Mouse (Mus musculus) frontal cortex, adult 2 months (tissue): ENCODE results near the gene Lrrc30. TPM values are rescaled to one million over a fixed set of nuclear protein-coding genes. Genes with fewer than 3 reads are reported as not detected.

Source experiments
- DNase-seq, 2 experiments: peaks; one replicate each; pipeline ENCODE4 v3.0.0; 2022; ENCODE audit warnings: low spot score in 1 of 2; ENCODE audit errors: extremely low spot score in 1 of 2
- polyA plus RNA-seq: library from polyadenylated mRNA; depleted of rRNA; stranded (reverse); fragments of >200 nt; gene quantifications from 2 replicates; pipeline ENCODE4 v1.2.3, GENCODE M21; 2012; rRNA removed

Gene Lrrc30
- not detected in 2 replicates for polyA plus RNA-seq

GRCm38 (mm10) chr17:67632676-67633339 lies at the start of gene Lrrc30:
Gene Lrrc30 (minus strand): TSS chr17:67632723.
- no peak for DNase-seq

- no peak for DNase-seq
These were observed 48.6 kb upstream of the Lrrc30 start for GRCm38 (mm10) chr17:67681084-67681483.

- DNase-seq, result no peak
These were observed 46.1 kb upstream of the Lrrc30 start for GRCm38 (mm10) chr17:67678576-67678975.

- DNase-seq, result peak; percentile 18 to 86
These were observed 35.5 kb upstream of the Lrrc30 start for GRCm38 (mm10) chr17:67667981-67668380.

GRCm38 (mm10) chr17:67666981-67667380 lies 34.5 kb upstream of the Lrrc30 start:
- DNase-seq, result no peak

GRCm38 (mm10) chr17:67664299-67664698 lies 31.8 kb upstream of the Lrrc30 start:
- DNase-seq, result no peak

- peak in 1 of 2 experiments; percentile 78 for DNase-seq
These were observed 19.0 kb upstream of the Lrrc30 start for GRCm38 (mm10) chr17:67651506-67651905.

GRCm38 (mm10) chr17:67641627-67642026 lies 9.1 kb upstream of the Lrrc30 start:
- no peak for DNase-seq

- no peak for DNase-seq
These were observed 5.7 kb upstream of the Lrrc30 start for GRCm38 (mm10) chr17:67638119-67638810.

GRCm38 (mm10) chr17:67636951-67637350 lies 4.4 kb upstream of the Lrrc30 start:
- no peak for DNase-seq

GRCm38 (mm10) chr17:67636304-67636703 lies 3.8 kb upstream of the Lrrc30 start:
- no peak for DNase-seq

GRCm38 (mm10) chr17:67629746-67630145 lies 2.8 kb downstream of the Lrrc30 start:
- no peak for DNase-seq

- no peak for DNase-seq
These were observed 3.3 kb downstream of the Lrrc30 start for GRCm38 (mm10) chr17:67629211-67629657.

GRCm38 (mm10) chr17:67628475-67628874 lies 4.0 kb downstream of the Lrrc30 start:
- peak; percentile 4 to 13 for DNase-seq

GRCm38 (mm10) chr17:67625431-67625830 lies 7.1 kb downstream of the Lrrc30 start:
- no peak for DNase-seq

GRCm38 (mm10) chr17:67619001-67619400 lies 13.5 kb downstream of the Lrrc30 start:
- no peak for DNase-seq

GRCm38 (mm10) chr17:67614381-67614780 lies 18.1 kb downstream of the Lrrc30 start:
- no peak for DNase-seq

- no peak for DNase-seq
These were observed 19.9 kb downstream of the Lrrc30 start for GRCm38 (mm10) chr17:67612576-67612975.

GRCm38 (mm10) chr17:67612151-67612550 lies 20.4 kb downstream of the Lrrc30 start:
- no peak for DNase-seq

- DNase-seq, result no peak
These were observed 28.1 kb downstream of the Lrrc30 start for GRCm38 (mm10) chr17:67604446-67604845.

- no peak for DNase-seq
These were observed 30.0 kb downstream of the Lrrc30 start for GRCm38 (mm10) chr17:67602556-67602955.
